In the genomic region with DNA sequence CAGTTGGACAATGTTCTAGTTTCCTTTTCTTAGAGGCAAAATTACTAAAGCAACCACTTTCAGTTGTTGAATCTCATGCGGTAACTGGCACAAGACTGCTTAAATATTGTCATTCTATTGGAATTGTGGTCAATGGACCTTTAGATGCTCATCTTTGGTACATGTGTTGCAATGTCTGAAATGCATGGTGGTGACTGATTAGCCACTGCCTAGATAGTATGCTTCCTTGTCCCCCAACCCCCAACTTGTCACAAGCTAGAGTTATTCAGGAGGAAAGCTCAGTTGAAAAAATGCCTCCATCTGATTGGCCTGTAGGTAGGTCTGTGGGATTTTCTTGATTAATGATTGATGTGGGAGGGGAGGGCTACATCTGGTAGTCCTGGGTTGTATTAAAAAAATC, we compare ENCODE assay signal across 27 mouse cellular contexts. TPM values are rescaled to one million over a fixed set of nuclear protein-coding genes. Genes with fewer than 3 reads are reported as not detected.
DNase-seq lines count a peak whose midpoint lies in the region; ATAC-seq and TF ChIP-seq lines count a peak whose summit lies in the region.
"Had no signal": no experiment of that assay in that cellular context is flagged by ENCODE, and none has a peak within 500 bp of the region (broad histone marks: within the 10 kb centered on the region; RNA-seq: fewer than 3 reads in every experiment).

No protein-coding gene starts in this region.

- no peak overlapping the region for H3K4me3 ChIP-seq in layer of hippocampus, adult 2 months
- no peak overlapping the region for H3K4me3 ChIP-seq in bone marrow macrophage, adult 2 months (ENCODE audit: insufficient read depth, low read length)
- H3K4me3 ChIP-seq: forebrain, embryonic 10.5 days; forebrain, embryonic 13.5 days; heart, embryonic 10.5 days; heart, embryonic 13.5 days; hindbrain, embryonic 15.5 days had no signal

- H3K27ac ChIP-seq in layer of hippocampus, adult 2 months: peak overlapping the region; percentile 77
- H3K27ac ChIP-seq in bone marrow macrophage, adult 2 months (ENCODE audit: insufficient read depth, low read depth, low read length): peak overlapping the region; percentile 86
- H3K27ac ChIP-seq: forebrain, embryonic 10.5 days; forebrain, embryonic 13.5 days; heart, embryonic 10.5 days; heart, embryonic 13.5 days; hindbrain, embryonic 15.5 days had no signal

- TF ChIP-seq CTCF in layer of hippocampus, adult 2 months (conservative IDR thresholded peaks at IDR 0.05): no peak
- TF ChIP-seq CTCF in bone marrow macrophage, adult 2 months (IDR thresholded peaks at IDR 0.05; ENCODE audit: low read depth, low read length): no peak

- peak; percentile 77 for ATAC-seq in granulocyte monocyte progenitor cell, adult 5-6 weeks (replicated peaks; ENCODE audit: poor library complexity, severe bottlenecking)
- peak; percentile 61 for ATAC-seq in megakaryocyte progenitor cell, adult 5-6 weeks (replicated peaks; ENCODE audit: poor library complexity)
- ATAC-seq: forebrain, embryonic 13.5 days; forebrain, embryonic 16.5 days; Patski had no signal

- no peak for DNase-seq in layer of hippocampus, adult 2 months (ENCODE audit: low spot score in 2 of 2)
- DNase-seq in layer of hippocampus, postnatal 10 days (ENCODE audit: low spot score in 2 of 2): no peak
- DNase-seq in heart, adult 18-20 months: no peak
- no peak for DNase-seq in liver
- no peak for DNase-seq in left cerebral cortex, adult 8-10 months (ENCODE audit: low spot score in 2 of 2)
- DNase-seq: adrenal gland, postnatal 10 days; adrenal gland, postnatal 36 days; cerebellum, adult 11-12 months; cerebellum, adult 8-10 months; cerebellum, postnatal 10 days; cerebellum, postnatal 36 days; gastrocnemius, postnatal 14 days; heart, postnatal 14 days; heart, postnatal 4 days had no signal

- TF ChIP-seq POLR2A in bone marrow macrophage, adult 2 months (IDR thresholded peaks at IDR 0.05; ENCODE audit: borderline replicate concordance, low read depth, low read length): no peak

- peaks cover 26% of the 10 kb centered on the region for H3K4me1 ChIP-seq in bone marrow macrophage, adult 2 months (ENCODE audit: control insufficient read depth, insufficient read depth, low read length)
- H3K4me1 ChIP-seq: forebrain, embryonic 10.5 days; forebrain, embryonic 13.5 days; heart, embryonic 10.5 days; heart, embryonic 13.5 days; hindbrain, embryonic 15.5 days had no signal

RNA-seq across cellular contexts. Expression of a gene that starts 14.6 kb away (rescaled TPM):
- total RNA-seq in layer of hippocampus, adult 2 months (2021): 10 to 100 TPM in 1 of 2 experiments, 1 to 10 TPM in 1; 8.7 to 11.7 TPM
- total RNA-seq in layer of hippocampus, postnatal 10 days (2021): 10 to 100 TPM; 10.6 to 12.5 TPM
- polyA plus RNA-seq in bone marrow macrophage, adult 2 months (2012; ENCODE audit: insufficient read depth, insufficient read length, missing spikeins): 24.0 and 25.0 TPM in 2 replicates
- total RNA-seq in granulocyte monocyte progenitor cell, adult 5-6 weeks (2014; fragmentation: Nextera tagmentation): not detected in 2 replicates
- 1.4 TPM in 1 of 2 replicates, not detected in the other for total RNA-seq in granulocyte monocyte progenitor cell, adult 5-6 weeks (2017)
- total RNA-seq in megakaryocyte progenitor cell, adult 5-6 weeks (2015): 0.12 and 0.68 TPM in 2 replicates
- total RNA-seq in megakaryocyte progenitor cell, adult 5-6 weeks (2017): 0.17 and 0.41 TPM in 2 replicates
- total RNA-seq in heart, adult 18-20 months (2021): 1 to 10 TPM in 1 of 2 experiments, under 1 TPM in 1; 0.79 to 1.5 TPM
- 10 to 100 TPM; 11.0 to 45.2 (median 20.5) TPM for total RNA-seq in left cerebral cortex, adult 8-10 months (2022)
- total RNA-seq: ES-E14 had no signal
- polyA plus RNA-seq: Patski had no signal

RNA-seq across cellular contexts. Expression of a gene that starts 43.9 kb away (rescaled TPM):
- under 1 TPM in 1 of 2 experiments, not detected in 1; 0.15 TPM for total RNA-seq in layer of hippocampus, adult 2 months (2021)
- not detected for total RNA-seq in layer of hippocampus, postnatal 10 days (2021)
- polyA plus RNA-seq in bone marrow macrophage, adult 2 months (2012; ENCODE audit: insufficient read depth, insufficient read length, missing spikeins): 0.85 and 1.6 TPM in 2 replicates
- not detected in 2 replicates for total RNA-seq in granulocyte monocyte progenitor cell, adult 5-6 weeks (2014; fragmentation: Nextera tagmentation)
- not detected in 2 replicates for total RNA-seq in granulocyte monocyte progenitor cell, adult 5-6 weeks (2017)
- not detected in 2 replicates for total RNA-seq in megakaryocyte progenitor cell, adult 5-6 weeks (2015)
- not detected in 2 replicates for total RNA-seq in megakaryocyte progenitor cell, adult 5-6 weeks (2017)
- total RNA-seq in heart, adult 18-20 months (2021): not detected
- not detected for total RNA-seq in left cerebral cortex, adult 8-10 months (2022)
- total RNA-seq: adrenal gland, adult 18-20 months; adrenal gland, postnatal 10 days; ES-E14; gastrocnemius, adult 18-20 months; gastrocnemius, postnatal 14 days; heart, postnatal 14 days; heart, postnatal 4 days had no signal
- polyA plus RNA-seq: Patski had no signal
